Mouse (Mus musculus) ES-E14 (cell line): ENCODE results near the gene Sell.

Experiments used
- CHD2 ChIP-seq: IDR thresholded peaks from 2 replicates; pipeline ENCODE4 v1.6.1; 2014; ENCODE audit warnings: mild to moderate bottlenecking, low read depth, low read length, inconsistent platforms
- HCFC1 ChIP-seq: IDR thresholded peaks from 2 replicates; pipeline ENCODE4 v1.6.1; 2012; ENCODE audit warnings: low read length, inconsistent platforms, borderline replicate concordance; ENCODE audit not compliant: insufficient read depth
- MAFK ChIP-seq: IDR thresholded peaks from 2 replicates; pipeline ENCODE4 v1.6.1; 2014; ENCODE audit warnings: mild to moderate bottlenecking, low read depth, low read length, inconsistent platforms; ENCODE audit not compliant: insufficient read depth
- ZC3H11A ChIP-seq: IDR thresholded peaks from 2 replicates; pipeline ENCODE4 v1.6.1; 2012; ENCODE audit warnings: low read depth, mild to moderate bottlenecking, inconsistent platforms, low read length, borderline replicate concordance
- ZNF384 ChIP-seq: IDR thresholded peaks from 2 replicates; pipeline ENCODE4 v1.6.1; 2012; ENCODE audit warnings: low read depth, low read length, inconsistent platforms

DNA sequence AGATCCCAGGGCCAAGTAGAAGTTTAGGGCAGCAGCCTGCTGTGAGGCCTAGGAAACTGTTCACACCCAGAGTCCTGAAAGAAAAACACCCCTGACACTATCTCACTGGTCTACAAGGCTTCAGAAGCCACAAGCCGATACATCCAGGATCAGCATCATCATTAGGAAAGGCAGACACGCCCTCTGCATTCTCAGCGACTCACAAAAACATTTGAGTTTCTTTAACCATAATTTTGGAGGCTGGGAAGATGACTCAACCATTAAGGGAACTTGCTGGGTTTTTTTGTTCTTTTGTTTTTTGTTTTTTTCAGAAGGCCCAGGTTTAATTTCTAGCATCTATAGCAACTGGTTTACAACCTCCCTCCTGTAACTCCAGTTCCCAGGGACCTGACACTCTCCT, 62.1 kb downstream of the Sell start:
- TF ChIP-seq ZC3H11A, result no peak
- TF ChIP-seq HCFC1, result no peak
- TF ChIP-seq ZNF384, result no peak
- TF ChIP-seq MAFK, result no peak
- TF ChIP-seq CHD2, result no peak
